Mouse (Mus musculus) testis, adult 10 weeks (tissue): ENCODE measurements around the gene Tex35. TPM values are rescaled to one million over a fixed set of nuclear protein-coding genes. Genes with fewer than 3 reads are reported as not detected.

ENCODE experiments used
- polyA plus RNA-seq: library from polyadenylated mRNA; stranded (reverse); fragments of 350-450 nt; fragmentation: Illumina TruSeq; extraction: RNeasy Lipid Tissue Mini Kit (QIAGEN cat#74804); gene quantifications from one replicate; pipeline ENCODE4 v1.2.3, GENCODE M21; 2014; ENCODE audit warnings: low read depth, low replicate concordance

Gene Tex35
- polyA plus RNA-seq, result 805 TPM

GRCm38 (mm10) chr1:157108580-157108979 lies at the start of gene Tex35:
Gene Tex35 (minus strand): TSS chr1:157108680.

Other genes with a start within 250 kb of the Tex35 start
- 308 TPM for gene Ralgps2, start 169.1 kb downstream of the Tex35 start, polyA plus RNA-seq